Mouse (Mus musculus) frontal cortex, postnatal 10 days (tissue): Measurements from ENCODE around the gene Igflr1.

Experiments used
- DNase-seq, 2 experiments: peaks; one replicate each; pipeline ENCODE4 v3.0.0; 2022; ENCODE audit warnings: low spot score in 2 of 2, mixed read lengths in 1 of 2

The Igflr1 gene

GRCm38 (mm10) chr7:30564970-30565571, at the start of gene Igflr1:
Gene Igflr1 (plus strand): TSS chr7:30565427.
- no peak for DNase-seq

DNA sequence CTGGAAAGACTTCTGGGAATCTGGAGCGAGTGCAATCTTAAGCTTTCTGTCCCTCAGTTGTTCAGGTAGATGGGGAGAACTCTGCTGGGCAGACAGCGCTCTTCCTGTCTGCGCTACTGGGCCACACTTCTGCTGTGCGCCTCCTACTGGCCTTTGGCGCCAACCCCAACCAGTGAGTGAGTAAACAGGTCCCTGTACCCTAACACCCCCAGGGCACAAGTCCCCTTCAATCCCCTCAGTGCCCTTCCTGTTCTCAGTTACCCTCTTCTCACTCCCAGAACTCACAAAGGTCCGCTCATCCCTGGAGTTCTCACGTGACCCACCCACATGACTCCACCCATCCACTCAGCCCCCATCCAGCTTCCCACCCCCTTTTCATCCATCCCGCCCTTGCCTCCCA, 46.9 kb upstream of the Igflr1 start:
- DNase-seq = no peak

DNA sequence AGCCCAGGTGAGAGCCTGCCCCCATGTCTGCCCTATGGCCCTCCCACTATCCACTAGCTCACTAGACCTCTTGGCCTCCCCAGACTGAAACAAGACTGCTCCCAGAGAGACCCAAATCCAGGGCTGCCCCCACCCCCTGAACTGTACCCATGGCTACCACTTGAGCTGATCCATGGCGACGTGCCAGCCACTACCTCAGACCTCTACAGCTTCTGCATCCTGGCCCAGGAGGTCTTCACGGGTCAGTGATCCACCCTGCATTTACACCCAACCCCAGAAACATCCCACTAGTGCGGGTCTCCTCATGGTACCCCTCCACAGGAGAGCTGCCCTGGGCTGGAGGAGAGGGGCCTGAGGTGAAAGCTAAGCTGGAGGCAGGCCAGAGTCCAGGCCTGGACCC, 44.8 kb upstream of the Igflr1 start:
- no peak for DNase-seq

- no peak for DNase-seq
Measured at GRCm38 (mm10) chr7:30520856-30521255, 44.4 kb upstream of the Igflr1 start.

DNA sequence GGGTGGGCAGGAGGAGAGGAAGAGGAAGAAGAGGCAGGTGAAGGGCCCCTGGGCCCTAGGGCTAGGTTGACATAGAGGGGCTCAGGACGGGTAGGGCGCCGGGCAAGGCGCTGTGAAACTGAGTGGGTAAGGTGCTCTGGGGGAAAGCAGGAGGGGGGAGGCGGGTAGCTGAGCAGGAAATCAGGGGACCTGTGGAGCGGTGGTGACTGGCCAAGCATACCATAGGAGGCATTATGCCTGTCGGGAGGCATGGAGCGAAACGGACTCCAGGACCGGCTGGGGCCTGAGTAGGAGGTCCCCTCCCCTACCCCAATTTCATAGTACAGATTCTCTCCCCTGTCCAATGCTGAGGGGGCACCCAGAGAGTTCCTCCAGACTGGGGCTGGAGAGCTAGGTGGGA, 42.4 kb upstream of the Igflr1 start:
- no peak for DNase-seq

GRCm38 (mm10) chr7:30524487-30524886, 40.7 kb upstream of the Igflr1 start:
- no peak for DNase-seq

DNA sequence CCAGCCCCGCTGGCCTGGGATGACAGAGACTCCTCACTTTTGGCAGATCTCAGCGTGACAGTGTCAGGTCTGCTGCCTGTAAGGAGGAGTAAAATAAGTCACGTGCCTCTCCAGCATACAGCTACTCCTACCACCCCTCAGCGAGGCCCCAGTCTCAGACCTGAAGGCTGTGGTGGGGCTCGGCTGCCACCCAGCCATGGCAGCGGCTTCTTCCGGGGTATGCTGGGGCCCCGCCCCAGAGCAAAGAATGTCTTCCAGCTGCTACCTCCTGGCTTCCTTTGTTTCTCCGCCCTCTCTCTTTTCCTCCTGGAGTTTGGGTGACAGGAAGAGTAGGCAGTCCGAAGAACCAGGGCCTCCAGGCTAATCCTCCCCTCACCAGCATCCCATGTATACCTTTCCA, 39.3 kb upstream of the Igflr1 start:
- DNase-seq = no peak

- DNase-seq = no peak
Measured at GRCm38 (mm10) chr7:30526399-30526798, 38.8 kb upstream of the Igflr1 start.

DNA sequence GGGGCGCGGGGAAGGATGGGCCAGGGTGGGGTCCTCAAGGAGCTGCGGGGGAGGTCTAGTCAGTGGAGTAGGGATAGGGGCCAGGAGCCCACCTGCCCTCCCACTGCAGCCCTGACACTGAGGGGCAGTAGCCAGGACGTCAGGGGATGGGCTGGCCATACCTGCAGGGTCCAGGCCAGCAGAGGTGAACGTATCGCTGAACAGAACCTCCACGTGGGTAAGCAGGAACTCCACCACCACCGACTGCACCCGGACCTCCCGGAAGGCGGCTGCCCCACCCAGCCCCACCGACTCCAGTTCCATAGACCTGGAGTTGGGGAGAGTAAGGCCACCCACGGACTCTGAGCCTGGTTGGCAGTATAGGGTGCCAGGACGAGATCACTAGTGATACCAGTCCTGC, 38.2 kb upstream of the Igflr1 start:
- DNase-seq = no peak

- no peak for DNase-seq
Measured at GRCm38 (mm10) chr7:30531291-30531815, 33.9 kb upstream of the Igflr1 start.

GRCm38 (mm10) chr7:30532931-30533330, 32.3 kb upstream of the Igflr1 start:
- no peak for DNase-seq

DNA sequence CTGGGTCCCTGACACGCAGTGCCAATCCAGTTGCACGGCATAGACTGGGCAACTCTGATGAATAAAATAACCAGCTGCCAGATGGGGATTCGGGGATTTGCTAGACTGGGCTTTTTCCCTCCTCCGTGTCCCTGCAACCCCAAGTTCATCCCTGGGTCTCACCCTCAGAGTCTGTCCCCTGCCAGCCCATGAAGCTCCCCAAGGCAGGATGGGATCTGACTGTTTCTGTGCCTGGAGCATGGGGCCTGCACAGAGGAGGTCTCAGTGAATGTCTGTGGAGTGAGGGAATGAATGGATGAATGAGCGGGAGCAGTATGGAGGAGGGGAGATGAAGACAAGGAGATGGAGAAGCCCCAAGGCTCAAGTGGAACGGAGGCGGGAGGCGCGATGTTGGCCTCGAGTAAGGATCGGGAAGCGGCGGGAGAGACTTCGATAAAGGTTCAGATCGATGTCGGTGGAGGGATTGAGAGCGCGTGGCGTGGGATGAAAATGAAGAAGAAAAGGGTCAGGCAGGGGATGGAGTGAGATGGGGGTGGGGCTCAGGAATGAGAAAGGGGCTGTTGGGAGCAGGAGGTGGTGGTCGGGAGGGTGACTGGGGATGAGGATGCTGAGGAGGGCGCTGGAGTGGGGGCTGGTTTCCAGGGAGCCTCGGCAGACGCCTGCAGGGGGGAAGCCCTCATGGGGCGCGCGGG, 31.1 kb upstream of the Igflr1 start:
- no peak for DNase-seq

- peak; percentile 97 for DNase-seq
Measured at GRCm38 (mm10) chr7:30534633-30535577, 30.3 kb upstream of the Igflr1 start, which contains the start of gene Arhgap33. Gene Arhgap33 (minus strand): TSS chr7:30535060.

GRCm38 (mm10) chr7:30540572-30540971, 24.7 kb upstream of the Igflr1 start:
- DNase-seq = no peak

DNA sequence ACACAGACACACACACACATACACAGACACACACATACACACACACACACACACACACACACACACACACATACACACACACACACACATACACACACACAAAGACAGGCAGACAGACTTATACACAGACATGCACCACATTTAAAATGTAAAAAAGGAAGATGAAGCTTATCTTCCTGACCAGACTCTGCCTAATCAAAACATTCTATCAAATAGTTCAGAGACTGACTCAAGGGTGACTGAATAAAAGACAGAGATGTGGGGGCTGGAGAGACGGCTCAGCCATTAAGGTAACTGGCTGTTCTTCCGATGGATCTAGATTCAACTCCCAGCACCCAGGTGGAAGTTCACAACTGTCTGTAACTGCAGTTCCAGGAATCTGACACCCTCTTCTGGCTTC, 20.9 kb upstream of the Igflr1 start:
- no peak for DNase-seq

DNA sequence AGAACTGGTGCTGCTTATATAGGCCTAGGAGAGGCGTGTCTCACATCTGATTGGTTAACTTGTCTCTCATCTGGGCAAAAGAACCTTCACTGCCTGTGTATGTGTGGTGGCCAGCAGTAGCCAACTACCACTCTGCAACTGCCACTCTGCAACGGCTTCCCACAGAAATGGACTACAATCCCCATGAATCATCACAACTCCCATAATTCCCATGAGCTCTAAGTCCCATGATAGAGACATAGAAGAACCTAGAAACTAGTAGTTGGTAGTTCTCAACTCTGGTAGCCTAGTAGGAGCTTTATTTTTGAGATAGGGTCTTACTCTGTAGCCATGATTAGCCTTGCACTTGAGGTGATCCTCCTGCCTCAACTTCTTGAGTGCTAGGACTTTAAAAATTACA, 15.3 kb upstream of the Igflr1 start:
- no peak for DNase-seq

- DNase-seq = no peak
Measured at GRCm38 (mm10) chr7:30550603-30551002, 14.6 kb upstream of the Igflr1 start.

DNA sequence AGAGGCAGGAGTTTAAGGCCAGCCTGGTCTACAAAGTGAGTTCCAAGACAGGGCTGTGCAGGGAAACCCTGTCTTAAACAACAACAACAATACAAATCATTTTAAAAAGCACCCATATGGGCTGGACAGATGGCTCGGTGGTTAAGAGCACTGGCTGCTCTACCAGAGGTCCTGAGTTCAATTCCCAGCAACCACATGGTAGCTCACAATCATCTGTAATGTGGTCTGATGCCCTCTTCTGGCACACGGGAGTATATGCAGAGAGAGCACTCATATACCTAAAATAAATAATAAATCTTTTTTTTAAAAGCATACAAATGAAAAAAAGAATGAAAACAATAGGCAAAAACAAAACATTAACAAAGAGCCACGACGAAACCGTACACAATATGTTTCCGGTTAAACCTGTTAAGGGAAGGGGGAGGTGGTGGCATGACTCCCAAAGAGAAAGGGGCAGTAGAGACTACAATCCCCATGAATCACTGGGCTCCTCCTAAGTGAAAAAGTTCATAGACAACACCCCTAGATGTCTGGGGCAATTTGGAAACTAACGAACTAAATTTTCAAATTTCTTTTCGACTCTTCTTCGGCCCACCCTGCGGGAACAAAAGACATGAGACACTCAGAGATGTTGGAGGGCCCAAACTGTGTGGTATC, 13.7 kb upstream of the Igflr1 start:
- no peak for DNase-seq

DNA sequence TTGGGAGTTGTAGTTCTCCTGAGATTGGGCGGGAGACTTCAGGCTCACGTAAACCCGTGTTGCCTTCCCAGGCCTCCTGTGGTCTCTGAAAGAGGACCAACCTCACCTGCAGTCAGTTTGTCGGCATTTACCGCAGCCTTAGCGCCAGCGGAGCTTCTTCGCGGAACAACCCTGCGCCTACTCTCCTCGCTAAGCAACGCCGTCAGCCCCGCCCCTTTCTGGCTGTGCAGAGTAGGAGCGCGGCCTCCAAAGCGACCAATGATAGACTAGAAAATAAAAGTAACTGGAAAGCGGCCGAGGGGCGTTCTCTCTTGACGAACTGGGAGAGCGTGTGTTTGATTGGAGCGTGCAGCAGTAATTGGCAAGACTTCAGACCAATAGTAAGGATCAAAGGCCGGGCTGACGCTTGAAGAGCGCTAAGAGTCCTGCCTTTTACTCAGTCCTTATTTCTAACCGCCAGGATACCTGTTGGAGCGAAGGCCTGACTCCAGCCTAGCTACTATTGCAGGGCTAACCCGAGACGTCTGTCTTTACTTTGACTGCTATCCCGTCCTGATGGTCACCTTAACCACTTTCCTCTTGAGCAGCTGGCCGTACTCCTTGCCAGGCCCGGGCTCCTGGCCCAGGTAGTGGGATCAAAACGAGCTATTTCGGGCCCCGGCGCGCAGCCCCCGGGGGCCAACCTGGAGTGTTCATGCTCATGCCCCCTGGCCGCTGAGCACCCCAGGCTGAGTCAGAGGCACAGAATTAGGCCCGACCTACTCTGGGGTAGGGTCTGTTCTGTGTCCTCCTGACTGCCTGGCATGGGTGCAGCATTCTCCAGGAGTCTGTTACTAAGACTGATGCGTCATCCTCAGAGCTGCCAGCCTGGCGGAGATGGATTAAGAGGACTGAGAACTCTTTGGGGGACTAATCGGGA, 12.9 kb upstream of the Igflr1 start, which contains the start of the genes Hspb6 and Proser3:
TSS of gene Hspb6 (plus strand) at position 77 of the 919 bp plus-strand sequence.
TSS of gene Proser3 (minus strand) at position 198 of the 919 bp plus-strand sequence.
- DNase-seq = peak; percentile 95

DNA sequence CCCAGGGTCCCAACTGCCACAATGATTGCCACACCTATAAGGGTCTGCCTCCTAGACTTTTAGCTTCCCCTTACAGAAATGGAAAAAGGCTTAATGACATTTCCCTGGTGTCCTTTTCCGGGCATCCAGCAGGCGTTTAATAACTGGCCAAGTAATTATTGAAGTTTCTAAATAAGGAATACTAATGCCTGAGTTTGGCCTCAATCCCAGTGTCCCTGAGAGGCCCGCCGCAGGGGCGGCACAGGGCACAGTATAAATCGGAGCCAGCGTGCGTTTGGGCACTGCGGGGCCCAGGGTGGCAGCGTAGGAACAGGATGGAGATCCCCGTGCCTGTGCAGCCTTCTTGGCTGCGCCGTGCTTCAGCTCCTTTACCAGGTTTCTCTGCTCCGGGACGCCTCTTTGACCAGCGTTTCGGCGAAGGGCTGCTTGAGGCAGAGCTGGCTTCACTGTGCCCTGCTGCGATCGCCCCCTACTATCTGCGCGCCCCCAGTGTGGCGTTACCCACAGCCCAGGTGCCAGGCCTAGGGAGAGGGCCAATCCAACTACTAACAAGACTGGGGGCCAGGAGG, 12.1 kb upstream of the Igflr1 start:
- DNase-seq = peak in 1 of 2 experiments; percentile 48
